Mouse (Mus musculus) heart, adult 11 months (tissue): ENCODE data around the gene Rhox13.

Experiments used
- DNase-seq: peaks from one replicate; pipeline ENCODE4 v3.0.0; 2022

Gene Rhox13

DNA sequence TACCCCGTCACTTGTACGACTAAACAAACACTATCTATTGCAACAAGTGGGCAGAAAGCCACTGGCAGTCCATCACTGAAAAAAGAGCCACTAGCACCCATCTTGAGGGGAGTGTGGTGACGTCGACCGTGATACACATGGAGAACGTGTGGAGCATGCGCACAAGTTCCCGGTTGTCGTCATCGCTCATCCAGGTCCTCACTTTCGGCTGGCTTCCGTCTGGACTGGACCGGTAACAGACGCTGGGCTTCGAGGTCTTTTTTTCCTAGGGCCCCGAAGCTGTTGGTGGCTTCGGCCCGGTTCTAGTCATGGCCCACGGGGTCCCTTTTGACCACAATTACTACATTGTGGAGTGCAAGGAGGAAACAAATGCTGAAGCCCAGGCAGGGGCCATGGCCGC, at the start of gene Rhox13:
Rhox13 (plus strand) TSS at position 238 of the 400 bp plus-strand sequence.
- no peak for DNase-seq

GRCm38 (mm10) chrX:38084226-38084625, 36.8 kb upstream of the Rhox13 start:
- no peak for DNase-seq

DNA sequence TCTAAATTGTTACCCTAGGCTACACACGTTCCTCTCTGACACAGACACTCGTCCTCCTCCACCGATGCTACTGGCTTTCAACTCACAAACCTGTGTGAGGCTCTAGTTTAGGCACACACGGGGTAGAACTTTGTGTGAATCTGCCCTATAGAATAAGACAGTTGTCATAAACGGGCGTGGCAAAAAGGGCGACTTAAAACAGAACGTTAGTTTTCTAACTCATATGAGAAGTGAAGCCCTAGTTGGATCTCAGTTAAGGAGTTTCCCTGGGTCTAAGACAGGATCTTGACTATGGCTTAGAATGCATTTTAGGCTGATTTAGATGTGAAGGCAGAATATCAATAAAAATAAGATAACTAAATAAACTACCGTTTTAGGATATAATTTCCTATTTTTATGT, 36.0 kb upstream of the Rhox13 start, which contains the start of gene Rhox11:
Rhox11 (minus strand) TSS at position 101 of the 400 bp plus-strand sequence.
- no peak for DNase-seq

DNA sequence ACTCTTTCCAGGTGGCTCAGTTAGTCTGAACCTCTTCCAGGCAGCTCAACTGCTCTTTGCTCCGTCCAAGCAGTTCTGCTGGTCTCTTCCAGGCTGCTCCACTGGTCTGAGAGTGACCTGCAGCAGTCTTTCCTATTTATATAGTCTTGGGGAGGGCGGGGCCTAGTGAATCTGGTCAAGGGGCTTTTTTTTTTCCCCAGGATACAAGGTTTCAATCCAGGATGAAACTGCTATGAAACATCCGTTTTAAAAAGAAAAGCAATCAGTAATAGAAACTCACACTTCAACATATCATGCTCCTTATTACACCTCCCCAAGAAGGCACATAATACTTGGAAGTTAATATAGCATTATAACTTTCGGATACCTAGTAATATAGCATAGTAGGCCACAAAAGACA, 10.2 kb upstream of the Rhox13 start, which contains the start of gene Rhox12:
Rhox12 (minus strand) TSS at position 101 of the 400 bp plus-strand sequence.
- no peak for DNase-seq

DNA sequence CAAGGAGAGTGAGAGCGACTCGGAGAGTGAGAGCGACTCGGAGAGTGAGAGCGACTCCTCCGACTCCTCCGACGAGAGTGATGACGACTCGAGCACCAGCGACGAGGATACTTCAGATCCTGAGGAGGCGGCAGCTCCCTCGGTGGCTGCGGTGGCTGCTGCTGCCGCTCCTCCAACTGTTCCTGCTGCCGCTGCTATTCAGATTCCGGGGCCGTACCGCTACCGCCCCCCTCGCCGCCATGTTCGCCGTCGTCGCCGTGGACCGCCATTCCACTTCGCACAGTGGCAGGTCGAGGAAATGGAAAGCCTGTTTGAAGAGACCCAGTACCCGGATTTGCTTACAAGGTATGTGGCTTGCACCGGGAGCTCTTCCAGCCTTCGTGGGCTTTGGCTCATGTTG, 459 bp downstream of the Rhox13 start:
- DNase-seq: no peak

DNA sequence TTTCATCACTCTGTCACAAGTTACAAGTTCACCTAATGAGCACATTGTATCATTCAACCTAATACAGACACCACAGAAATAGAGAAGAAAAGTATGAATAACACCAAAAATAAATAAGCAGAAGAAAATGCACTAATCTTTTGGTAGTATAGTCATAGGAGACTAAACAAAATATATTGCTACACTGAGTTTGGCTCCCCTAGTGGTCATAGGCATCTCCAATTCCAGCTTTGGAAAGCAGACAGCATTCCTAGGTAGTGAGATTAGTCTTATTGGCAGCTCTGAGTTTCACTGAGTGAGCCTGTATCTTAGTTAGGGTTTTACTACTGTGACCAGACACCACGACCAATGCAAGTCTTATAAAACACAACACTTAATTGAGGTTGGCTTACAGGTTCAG, 38.1 kb downstream of the Rhox13 start:
- no peak for DNase-seq

GRCm38 (mm10) chrX:38165315-38165714, 44.3 kb downstream of the Rhox13 start:
- no peak for DNase-seq

- DNase-seq: no peak
Observed at GRCm38 (mm10) chrX:38166064-38166463, 45.0 kb downstream of the Rhox13 start.

DNA sequence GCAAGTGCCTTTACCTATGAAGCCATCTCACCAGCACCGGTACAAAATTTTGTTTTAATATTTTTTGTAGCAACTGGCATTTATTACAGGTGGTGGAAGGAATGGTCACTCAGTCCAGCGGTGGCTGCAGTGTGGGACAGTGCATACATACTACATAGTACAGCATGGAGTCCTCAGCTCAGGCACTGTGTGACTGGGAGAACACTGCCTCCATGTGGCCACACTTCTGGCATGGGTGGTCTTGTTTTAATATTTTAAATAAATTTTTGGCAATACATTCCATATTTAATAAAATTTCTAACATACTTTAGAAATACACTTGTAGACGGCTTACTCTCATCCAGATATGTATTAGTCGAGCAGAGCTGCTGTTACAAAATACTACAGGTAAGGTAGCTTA, 45.6 kb downstream of the Rhox13 start:
- DNase-seq: no peak
